Mouse (Mus musculus): ENCODE data around the gene Gm11937. TPM values are rescaled to one million over a fixed set of nuclear protein-coding genes. Genes with fewer than 3 reads are reported as not detected.

Gene Gm11937
- total RNA-seq, 1 experiment: not detected

GRCm38 (mm10) chr11:99590981-99591380 is 19.0 kb downstream of the Gm11937 start, which contains the start of gene Krtap1-3:
Krtap1-3 (minus strand) TSS chr11:99591339.
- no peak for TF ChIP-seq ZNF384 (IDR thresholded peaks at IDR 0.05; ENCODE audit: low read depth, low read length)
- TF ChIP-seq CHD2 (IDR thresholded peaks at IDR 0.05; ENCODE audit: low read depth, low read length): no peak
- no peak for TF ChIP-seq MAFK (IDR thresholded peaks at IDR 0.05; ENCODE audit: insufficient read depth, low read depth, low read length)
- no peak for TF ChIP-seq ZC3H11A (IDR thresholded peaks at IDR 0.05; ENCODE audit: borderline replicate concordance, low read depth, low read length)
- no peak for TF ChIP-seq HCFC1 (IDR thresholded peaks at IDR 0.05; ENCODE audit: borderline replicate concordance, insufficient read depth, low read length)
- H3K9me3 ChIP-seq (ENCODE audit: control insufficient read depth, insufficient read depth, low read depth, low read length): no peaks in the 10 kb centered on the region
- H3K4me1 ChIP-seq (ENCODE audit: control insufficient read depth in 2 of 2, insufficient read depth in 2 of 2, low read length in 2 of 2, poor library complexity in 1 of 2): no peaks in the 10 kb centered on the region
- no peak within 1 kb of the TSS for H3K27ac ChIP-seq (ENCODE audit: insufficient read depth, low read depth, low read length, poor library complexity, severe bottlenecking)
- in situ Hi-C loops (cut with MboI; ENCODE audit: low sequenced_read_pairs in 2 of 2, unreplicated experiment in 2 of 2): no loop called here
- no peak within 1 kb of the TSS for H3K9ac ChIP-seq (ENCODE audit: insufficient read depth, low read depth, low read length, poor library complexity, severe bottlenecking)
- H3K4me3 ChIP-seq (ENCODE audit: insufficient read depth in 1 of 2, low read depth in 1 of 2, low read length in 2 of 2, poor library complexity in 1 of 2, severe bottlenecking in 1 of 2): no peak within 1 kb of the TSS
- DNase-seq (ENCODE audit: low read depth, low spot score): no peak
- H3K36me3 ChIP-seq (ENCODE audit: control insufficient read depth, insufficient read depth, low read length, poor library complexity, severe bottlenecking): no peaks in the 10 kb centered on the region

- in situ Hi-C loops (cut with MboI; ENCODE audit: low sequenced_read_pairs in 2 of 2, unreplicated experiment in 2 of 2): no loop called here
- TF ChIP-seq HCFC1 (IDR thresholded peaks at IDR 0.05; ENCODE audit: borderline replicate concordance, insufficient read depth, low read length) (no peak), ZC3H11A (IDR thresholded peaks at IDR 0.05; ENCODE audit: borderline replicate concordance, low read depth, low read length) (no peak), CHD2 (IDR thresholded peaks at IDR 0.05; ENCODE audit: low read depth, low read length) (no peak), MAFK (IDR thresholded peaks at IDR 0.05; ENCODE audit: insufficient read depth, low read depth, low read length) (no peak), ZNF384 (IDR thresholded peaks at IDR 0.05; ENCODE audit: low read depth, low read length) (no peak)
- H3K9ac ChIP-seq (ENCODE audit: insufficient read depth, low read depth, low read length, poor library complexity, severe bottlenecking): no peak overlapping the region
- H3K36me3 ChIP-seq (ENCODE audit: control insufficient read depth, insufficient read depth, low read length, poor library complexity, severe bottlenecking): no peaks in the 10 kb centered on the region
- H3K4me1 ChIP-seq (ENCODE audit: control insufficient read depth in 2 of 2, insufficient read depth in 2 of 2, low read length in 2 of 2, poor library complexity in 1 of 2): no peaks in the 10 kb centered on the region
- H3K27ac ChIP-seq (ENCODE audit: insufficient read depth, low read depth, low read length, poor library complexity, severe bottlenecking): no peak overlapping the region
- DNase-seq (ENCODE audit: low read depth, low spot score): no peak
- H3K4me3 ChIP-seq (ENCODE audit: insufficient read depth in 1 of 2, low read depth in 1 of 2, low read length in 2 of 2, poor library complexity in 1 of 2, severe bottlenecking in 1 of 2): no peak overlapping the region
- no peaks in the 10 kb centered on the region for H3K9me3 ChIP-seq (ENCODE audit: control insufficient read depth, insufficient read depth, low read depth, low read length)
Measured at GRCm38 (mm10) chr11:99585096-99585495, 24.9 kb downstream of the Gm11937 start.

- DNase-seq (ENCODE audit: low read depth, low spot score): no peak
- H3K4me3 ChIP-seq (ENCODE audit: insufficient read depth in 1 of 2, low read depth in 1 of 2, low read length in 2 of 2, poor library complexity in 1 of 2, severe bottlenecking in 1 of 2): no peak within 1 kb of the TSS
- no peaks in the 10 kb centered on the region for H3K36me3 ChIP-seq (ENCODE audit: control insufficient read depth, insufficient read depth, low read length, poor library complexity, severe bottlenecking)
- no peak within 1 kb of the TSS for H3K27ac ChIP-seq (ENCODE audit: insufficient read depth, low read depth, low read length, poor library complexity, severe bottlenecking)
- in situ Hi-C loops (cut with MboI; ENCODE audit: low sequenced_read_pairs in 2 of 2, unreplicated experiment in 2 of 2): no loop called here
- TF ChIP-seq ZNF384 (IDR thresholded peaks at IDR 0.05; ENCODE audit: low read depth, low read length) (no peak), CHD2 (IDR thresholded peaks at IDR 0.05; ENCODE audit: low read depth, low read length) (no peak), HCFC1 (IDR thresholded peaks at IDR 0.05; ENCODE audit: borderline replicate concordance, insufficient read depth, low read length) (no peak), ZC3H11A (IDR thresholded peaks at IDR 0.05; ENCODE audit: borderline replicate concordance, low read depth, low read length) (no peak)
- H3K4me1 ChIP-seq (ENCODE audit: control insufficient read depth in 2 of 2, insufficient read depth in 2 of 2, low read length in 2 of 2, poor library complexity in 1 of 2): no peaks in the 10 kb centered on the region
- no peak within 1 kb of the TSS for H3K9ac ChIP-seq (ENCODE audit: insufficient read depth, low read depth, low read length, poor library complexity, severe bottlenecking)
- no peaks in the 10 kb centered on the region for H3K9me3 ChIP-seq (ENCODE audit: control insufficient read depth, insufficient read depth, low read depth, low read length)
Measured at GRCm38 (mm10) chr11:99583245-99583704, 26.7 kb downstream of the Gm11937 start, which contains the start of gene Krtap1-4. Krtap1-4 (minus strand) TSS chr11:99583654.

DNA sequence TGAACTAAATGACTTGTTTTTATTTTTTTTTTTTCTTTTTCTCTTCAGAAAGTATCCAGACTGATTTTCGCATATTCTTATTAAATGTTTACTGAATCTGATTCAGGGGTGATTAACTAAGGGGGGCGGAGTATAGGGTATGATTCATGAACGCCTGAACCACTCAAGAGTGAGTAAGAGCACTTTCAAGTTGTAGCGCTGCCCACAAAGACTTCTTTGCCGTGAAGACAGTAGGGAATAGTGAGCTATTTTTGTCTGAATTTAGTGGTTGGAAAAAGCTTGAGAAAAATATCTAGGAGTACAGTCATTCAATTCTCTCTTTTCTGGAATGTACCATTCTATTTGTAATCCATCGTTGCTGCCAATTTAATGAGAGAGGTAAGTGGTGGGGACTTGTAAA is 28.4 kb downstream of the Gm11937 start:
- H3K27ac ChIP-seq (ENCODE audit: insufficient read depth, low read depth, low read length, poor library complexity, severe bottlenecking): no peak overlapping the region
- in situ Hi-C loops (cut with MboI; ENCODE audit: low sequenced_read_pairs in 2 of 2, unreplicated experiment in 2 of 2): no loop called here
- no peak for DNase-seq (ENCODE audit: low read depth, low spot score)

GRCm38 (mm10) chr11:99581051-99581450 is 28.9 kb downstream of the Gm11937 start:
- no peaks in the 10 kb centered on the region for H3K36me3 ChIP-seq (ENCODE audit: control insufficient read depth, insufficient read depth, low read length, poor library complexity, severe bottlenecking)
- no peaks in the 10 kb centered on the region for H3K4me1 ChIP-seq (ENCODE audit: control insufficient read depth in 2 of 2, insufficient read depth in 2 of 2, low read length in 2 of 2, poor library complexity in 1 of 2)
- H3K4me3 ChIP-seq (ENCODE audit: insufficient read depth in 1 of 2, low read depth in 1 of 2, low read length in 2 of 2, poor library complexity in 1 of 2, severe bottlenecking in 1 of 2): no peak overlapping the region
- no peak overlapping the region for H3K27ac ChIP-seq (ENCODE audit: insufficient read depth, low read depth, low read length, poor library complexity, severe bottlenecking)
- no peak for DNase-seq (ENCODE audit: low read depth, low spot score)
- no peak overlapping the region for H3K9ac ChIP-seq (ENCODE audit: insufficient read depth, low read depth, low read length, poor library complexity, severe bottlenecking)
- in situ Hi-C loops (cut with MboI; ENCODE audit: low sequenced_read_pairs in 2 of 2, unreplicated experiment in 2 of 2): no loop called here
- no peaks in the 10 kb centered on the region for H3K9me3 ChIP-seq (ENCODE audit: control insufficient read depth, insufficient read depth, low read depth, low read length)
- TF ChIP-seq CHD2 (IDR thresholded peaks at IDR 0.05; ENCODE audit: low read depth, low read length) (no peak), MAFK (IDR thresholded peaks at IDR 0.05; ENCODE audit: insufficient read depth, low read depth, low read length) (no peak), ZC3H11A (IDR thresholded peaks at IDR 0.05; ENCODE audit: borderline replicate concordance, low read depth, low read length) (no peak), ZNF384 (IDR thresholded peaks at IDR 0.05; ENCODE audit: low read depth, low read length) (no peak), HCFC1 (IDR thresholded peaks at IDR 0.05; ENCODE audit: borderline replicate concordance, insufficient read depth, low read length) (no peak)

More for the DNA sequence above, 28.4 kb downstream of the Gm11937 start:
- Histone ChIP-seq H3K4me1 (ENCODE audit: control insufficient read depth in 2 of 2, insufficient read depth in 2 of 2, low read length in 2 of 2, poor library complexity in 1 of 2) (no peaks in the 10 kb centered on the region), H3K9ac (ENCODE audit: insufficient read depth, low read depth, low read length, poor library complexity, severe bottlenecking) (no peak overlapping the region), H3K36me3 (ENCODE audit: control insufficient read depth, insufficient read depth, low read length, poor library complexity, severe bottlenecking) (no peaks in the 10 kb centered on the region), H3K9me3 (ENCODE audit: control insufficient read depth, insufficient read depth, low read depth, low read length) (no peaks in the 10 kb centered on the region), H3K4me3 (ENCODE audit: insufficient read depth in 1 of 2, low read depth in 1 of 2, low read length in 2 of 2, poor library complexity in 1 of 2, severe bottlenecking in 1 of 2) (no peak overlapping the region)
- no peak for TF ChIP-seq MAFK (IDR thresholded peaks at IDR 0.05; ENCODE audit: insufficient read depth, low read depth, low read length)
- TF ChIP-seq HCFC1 (IDR thresholded peaks at IDR 0.05; ENCODE audit: borderline replicate concordance, insufficient read depth, low read length): no peak
- TF ChIP-seq CHD2 (IDR thresholded peaks at IDR 0.05; ENCODE audit: low read depth, low read length): no peak
- no peak for TF ChIP-seq ZC3H11A (IDR thresholded peaks at IDR 0.05; ENCODE audit: borderline replicate concordance, low read depth, low read length)
- no peak for TF ChIP-seq ZNF384 (IDR thresholded peaks at IDR 0.05; ENCODE audit: low read depth, low read length)

Data from ES-E14 (cell line).